Mouse (Mus musculus): Measurements from ENCODE around the gene Bbc3. TPM values are rescaled to one million over a fixed set of nuclear protein-coding genes. Genes with fewer than 3 reads are reported as not detected.
A peak's percentile ranks its signal among the peaks of the same experiment; 100 is the strongest.

Gene Bbc3
- polyA plus RNA-seq, 1 experiment from 2014 or later, result 22.8 TPM

DNA sequence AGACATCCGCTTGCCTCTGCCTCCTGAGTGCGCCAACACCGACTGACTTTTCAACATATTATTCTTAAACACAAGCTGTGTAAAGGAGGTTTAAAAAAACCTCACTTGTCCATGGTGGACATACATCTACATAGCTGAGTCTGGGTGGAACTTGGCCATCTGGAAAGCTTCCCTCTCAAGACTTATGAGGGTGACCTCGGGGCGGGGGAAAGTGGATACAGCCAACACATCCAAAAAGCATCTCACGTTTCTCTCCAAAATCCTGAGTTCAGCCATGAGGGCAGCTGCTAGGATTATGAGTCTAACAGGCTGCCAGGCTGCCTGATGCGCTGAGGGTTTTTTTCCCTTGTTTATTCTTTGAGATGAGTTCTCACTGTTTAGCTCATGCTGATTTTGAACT lies 16.5 kb downstream of the Bbc3 start:
- WGBS, result 93% methylated on average over 7 of the region's 7 CpGs
- Histone ChIP-seq H3K27ac (replicated peaks) (no peak overlapping the region), H3K4me1 (replicated peaks) (peaks cover 4% of the 10 kb centered on the region), H3K4me2 (no peak overlapping the region), H3K36me3 (peaks cover 26% of the 10 kb centered on the region), H3K9ac (no peak overlapping the region), H3K27me3 (no peaks in the 10 kb centered on the region), H3K4me3 (no peak overlapping the region), H3K9me3 (no peaks in the 10 kb centered on the region)
- no peak for ATAC-seq (ENCODE audit: low read depth)

DNA sequence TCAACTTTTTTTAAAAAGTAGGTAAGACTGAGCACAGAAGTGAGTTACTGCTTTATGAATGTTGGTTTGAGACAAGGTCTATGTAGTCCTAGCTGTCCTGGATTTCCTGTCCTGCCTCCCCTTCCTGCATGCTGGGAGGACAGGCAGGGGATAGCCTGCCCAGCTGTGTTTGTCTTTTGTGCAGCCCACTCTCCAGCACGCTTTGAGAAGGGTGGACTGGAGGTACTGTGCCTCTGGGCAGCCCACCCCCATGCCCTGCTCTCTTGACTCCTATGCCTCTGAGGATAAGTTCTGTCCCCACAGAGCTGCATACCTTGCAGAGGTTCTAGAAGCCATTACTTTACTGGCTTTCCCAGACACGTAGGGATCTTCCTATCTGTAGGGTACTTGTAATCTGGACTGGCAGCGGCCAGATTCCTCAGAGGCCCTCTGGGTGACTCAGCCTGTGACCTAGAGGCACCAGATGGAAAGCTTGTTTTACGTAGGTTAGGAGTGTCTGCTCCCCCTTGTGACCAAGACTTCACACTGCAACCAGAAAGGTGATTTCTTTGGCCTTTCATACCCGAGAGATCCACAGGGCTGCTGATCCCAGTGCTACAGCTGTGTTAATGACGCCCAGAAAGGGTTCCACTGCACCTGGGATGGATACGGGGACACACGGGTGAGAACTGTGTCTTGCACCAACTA lies 17.9 kb downstream of the Bbc3 start:
- Histone ChIP-seq H3K4me1 (replicated peaks) (peaks cover 4% of the 10 kb centered on the region), H3K4me2 (no peak overlapping the region), H3K27me3 (no peaks in the 10 kb centered on the region), H3K9ac (no peak overlapping the region), H3K9me3 (no peaks in the 10 kb centered on the region), H3K36me3 (peaks cover 40% of the 10 kb centered on the region), H3K27ac (replicated peaks) (no peak overlapping the region), H3K4me3 (no peak overlapping the region)
- ATAC-seq (ENCODE audit: low read depth), result peak; percentile 55; the same call in 1 of the 2 replicates
- WGBS, result 31% methylated on average over 8 of the region's 8 CpGs

DNA sequence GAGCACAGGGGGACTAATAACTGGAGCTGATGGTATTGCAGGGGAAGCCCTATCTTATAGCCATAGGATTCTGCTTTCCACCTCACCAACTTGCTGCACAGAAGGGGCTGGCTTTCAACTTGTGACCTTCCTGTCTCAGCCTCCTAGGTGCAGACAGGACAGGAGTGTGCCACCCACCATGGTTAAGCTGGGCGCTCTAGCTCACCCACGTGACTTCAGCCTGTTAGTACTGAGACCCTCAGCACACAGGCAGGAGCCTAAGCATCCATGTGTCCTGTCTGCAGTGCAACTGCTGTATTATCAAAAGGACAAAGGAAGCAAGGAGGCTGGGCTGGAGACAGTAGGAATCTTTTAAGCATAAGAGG lies 18.4 kb downstream of the Bbc3 start:
- H3K27me3 ChIP-seq, result no peaks in the 10 kb centered on the region
- 92% methylated on average over 2 of the region's 2 CpGs for WGBS
- H3K4me2 ChIP-seq, result no peak overlapping the region
- H3K9ac ChIP-seq, result no peak overlapping the region
- H3K27ac ChIP-seq (replicated peaks), result no peak overlapping the region
- H3K36me3 ChIP-seq, result peaks cover 43% of the 10 kb centered on the region
- ATAC-seq (ENCODE audit: low read depth), result peak; percentile 26; the same call in 1 of the 2 replicates
- H3K4me3 ChIP-seq, result no peak overlapping the region
- peaks cover 4% of the 10 kb centered on the region for H3K4me1 ChIP-seq (replicated peaks)
- no peaks in the 10 kb centered on the region for H3K9me3 ChIP-seq

DNA sequence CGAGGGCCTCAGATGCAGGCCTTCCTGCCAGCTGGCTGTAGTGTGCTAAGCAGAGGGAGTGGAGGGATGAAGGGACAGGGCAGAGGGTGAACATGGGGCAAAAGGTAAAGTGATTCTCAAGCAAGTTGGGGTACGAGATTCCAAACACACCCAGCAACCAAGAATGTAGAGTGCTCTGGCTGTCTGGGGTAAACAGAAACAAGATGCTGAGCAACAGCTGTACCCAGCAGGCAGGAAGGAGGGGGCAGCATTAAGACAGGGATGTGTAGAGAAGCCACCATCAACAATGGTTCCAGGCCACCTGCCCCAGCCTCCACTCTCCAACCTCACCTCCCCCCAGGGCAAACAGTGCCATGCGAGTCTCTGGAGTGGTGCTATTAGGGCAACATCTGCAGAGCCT lies 21.0 kb downstream of the Bbc3 start:
- Histone ChIP-seq H3K27ac (replicated peaks) (no peak overlapping the region), H3K4me3 (no peak overlapping the region), H3K9me3 (no peaks in the 10 kb centered on the region), H3K4me2 (no peak overlapping the region), H3K9ac (no peak overlapping the region), H3K36me3 (peaks cover 65% of the 10 kb centered on the region), H3K27me3 (no peaks in the 10 kb centered on the region), H3K4me1 (replicated peaks) (peaks cover 4% of the 10 kb centered on the region)
- ATAC-seq (ENCODE audit: low read depth), result no peak
- 87% methylated on average over 3 of the region's 3 CpGs for WGBS

DNA sequence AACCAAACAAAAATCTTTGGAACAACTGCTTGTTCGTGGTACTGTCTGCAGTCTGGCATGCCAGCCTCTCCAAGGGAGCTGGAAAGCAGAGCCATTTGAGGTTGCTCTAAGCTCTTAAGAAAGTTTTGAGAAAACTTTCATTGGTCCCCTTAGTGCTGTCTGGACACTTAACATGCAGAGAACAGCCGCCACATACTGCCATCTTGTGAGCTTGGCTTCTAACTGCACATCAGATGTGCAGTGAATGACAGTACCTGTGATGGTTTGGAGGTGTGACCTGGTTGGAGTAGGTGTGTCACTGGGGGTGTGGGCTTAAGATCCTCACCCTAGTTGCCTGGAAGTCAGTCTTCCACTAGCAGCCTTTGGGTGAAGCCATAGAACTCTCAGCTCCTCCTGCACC lies 29.5 kb downstream of the Bbc3 start:
- no peaks in the 10 kb centered on the region for H3K27me3 ChIP-seq
- no peak for ATAC-seq (ENCODE audit: low read depth)
- WGBS, result 93% methylated on average over 2 of the region's 2 CpGs
- H3K9me3 ChIP-seq, result no peaks in the 10 kb centered on the region
- H3K9ac ChIP-seq, result no peak overlapping the region
- peaks cover 58% of the 10 kb centered on the region for H3K36me3 ChIP-seq
- H3K4me3 ChIP-seq, result no peak overlapping the region
- no peaks in the 10 kb centered on the region for H3K4me1 ChIP-seq (replicated peaks)
- no peak overlapping the region for H3K4me2 ChIP-seq
- H3K27ac ChIP-seq (replicated peaks), result no peak overlapping the region

DNA sequence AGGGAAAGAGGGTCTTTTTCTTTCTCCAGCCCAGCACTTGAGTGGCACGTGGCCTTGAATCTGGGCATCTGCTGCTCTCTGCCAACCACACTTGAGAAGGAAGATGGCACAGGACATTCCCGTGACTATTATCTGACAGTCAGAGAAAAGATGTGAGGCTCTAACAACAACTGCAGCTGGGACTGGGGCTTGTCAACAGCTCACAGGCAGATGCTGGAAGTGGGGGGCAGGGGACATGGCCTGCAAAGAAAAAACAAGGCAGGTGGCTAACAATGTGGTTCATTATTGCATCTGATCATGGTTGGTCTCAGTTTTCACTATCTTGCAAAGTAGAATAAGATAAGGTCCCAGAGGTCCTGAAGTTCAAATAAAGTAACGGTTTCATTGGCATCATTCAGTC lies 36.4 kb downstream of the Bbc3 start:
- H3K4me2 ChIP-seq, result no peak overlapping the region
- H3K27ac ChIP-seq (replicated peaks), result no peak overlapping the region
- no peaks in the 10 kb centered on the region for H3K9me3 ChIP-seq
- H3K27me3 ChIP-seq, result no peaks in the 10 kb centered on the region
- peaks cover 25% of the 10 kb centered on the region for H3K36me3 ChIP-seq
- ATAC-seq (ENCODE audit: low read depth), result no peak
- peaks cover 5% of the 10 kb centered on the region for H3K4me1 ChIP-seq (replicated peaks)
- H3K4me3 ChIP-seq, result no peak overlapping the region
- 82% methylated on average over 3 of the region's 3 CpGs for WGBS
- H3K9ac ChIP-seq, result no peak overlapping the region

DNA sequence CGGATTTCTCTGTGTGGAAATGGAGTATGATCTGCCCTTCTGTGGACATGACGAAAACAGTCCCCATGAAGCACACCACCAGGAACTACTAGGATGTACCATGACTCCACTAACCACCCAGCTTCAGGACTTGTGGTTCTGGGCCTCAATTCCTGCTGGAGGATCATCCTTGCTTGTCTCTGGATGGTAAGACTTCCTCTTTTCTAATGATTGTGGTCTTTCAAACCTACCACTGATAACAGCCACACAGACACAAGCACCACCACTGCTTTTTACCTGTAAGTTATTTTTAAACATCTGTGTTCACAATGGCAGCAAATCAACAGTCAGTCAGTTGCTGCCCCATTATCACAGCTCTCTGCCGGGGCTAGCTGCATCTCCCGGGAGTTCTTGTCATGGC lies 37.1 kb downstream of the Bbc3 start:
- H3K36me3 ChIP-seq, result peaks cover 31% of the 10 kb centered on the region
- H3K4me1 ChIP-seq (replicated peaks), result peaks cover 5% of the 10 kb centered on the region
- no peaks in the 10 kb centered on the region for H3K9me3 ChIP-seq
- H3K27ac ChIP-seq (replicated peaks), result no peak overlapping the region
- no peaks in the 10 kb centered on the region for H3K27me3 ChIP-seq
- no peak overlapping the region for H3K9ac ChIP-seq
- WGBS, result 67% methylated on average over 4 of the region's 4 CpGs
- no peak overlapping the region for H3K4me3 ChIP-seq
- no peak for ATAC-seq (ENCODE audit: low read depth)
- H3K4me2 ChIP-seq, result no peak overlapping the region

DNA sequence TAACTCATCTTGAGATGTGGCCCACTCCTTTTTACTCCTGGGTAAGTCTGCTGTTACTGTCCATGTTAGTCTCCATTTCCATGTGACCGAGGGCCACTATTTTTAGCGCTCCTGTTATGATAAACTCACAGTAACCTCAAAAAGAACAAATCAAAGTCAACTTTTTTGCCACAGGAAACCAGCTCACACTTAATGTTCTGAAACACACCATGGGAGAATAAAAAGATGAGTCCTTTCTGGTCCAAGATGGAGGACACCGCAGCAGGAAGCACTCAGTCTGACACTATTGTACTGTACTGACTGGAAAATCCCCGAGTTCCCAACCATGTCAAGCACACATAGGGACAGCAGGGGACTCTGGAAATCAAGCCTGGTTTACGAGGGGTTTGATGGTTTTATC lies 41.8 kb downstream of the Bbc3 start:
- no peaks in the 10 kb centered on the region for H3K9me3 ChIP-seq
- H3K4me2 ChIP-seq, result no peak overlapping the region
- no peak overlapping the region for H3K27ac ChIP-seq (replicated peaks)
- H3K4me3 ChIP-seq, result no peak overlapping the region
- H3K36me3 ChIP-seq, result peaks cover 44% of the 10 kb centered on the region
- H3K27me3 ChIP-seq, result no peaks in the 10 kb centered on the region
- 73% methylated on average over 5 of the region's 5 CpGs for WGBS
- no peak overlapping the region for H3K9ac ChIP-seq
- H3K4me1 ChIP-seq (replicated peaks), result peaks cover 5% of the 10 kb centered on the region
- no peak for ATAC-seq (ENCODE audit: low read depth)

DNA sequence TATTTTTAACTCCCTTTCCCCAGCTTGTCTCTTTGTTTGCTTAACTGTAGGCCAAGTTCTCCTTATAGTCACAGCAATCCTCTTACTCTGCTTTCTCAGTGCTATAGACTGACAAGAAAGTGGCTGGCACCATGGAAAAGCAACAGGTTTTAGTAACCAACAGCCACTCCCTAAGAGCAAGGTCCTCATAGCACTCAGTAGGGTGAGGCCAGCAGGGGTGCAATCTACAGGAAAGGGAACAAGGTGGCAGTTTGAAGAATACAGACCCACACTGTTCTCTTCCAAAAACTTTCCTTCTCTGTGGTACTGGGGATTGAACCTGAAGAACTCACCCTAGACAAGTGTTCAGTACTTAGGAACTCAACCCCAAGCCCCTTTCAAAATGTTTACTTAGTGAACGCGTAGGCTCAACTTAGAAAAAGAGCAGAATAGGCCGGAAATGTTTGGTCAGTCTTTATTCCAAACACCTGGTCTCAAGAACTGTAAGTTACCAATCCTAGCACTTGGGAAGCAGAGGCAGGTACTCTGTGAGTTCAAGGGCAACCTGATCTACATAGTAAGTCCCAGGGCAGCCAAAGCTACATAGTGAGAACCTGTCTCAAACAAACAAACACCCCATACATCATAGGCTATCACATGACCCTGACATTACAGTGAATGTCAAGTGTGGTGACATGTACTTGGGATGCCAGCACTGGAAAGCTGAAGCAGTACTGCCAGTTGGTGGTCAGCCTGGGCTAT lies 47.8 kb downstream of the Bbc3 start:
- H3K4me2 ChIP-seq, result no peak overlapping the region
- no peak overlapping the region for H3K4me3 ChIP-seq
- H3K9me3 ChIP-seq, result no peaks in the 10 kb centered on the region
- no peaks in the 10 kb centered on the region for H3K27me3 ChIP-seq
- H3K4me1 ChIP-seq (replicated peaks), result no peaks in the 10 kb centered on the region
- no peak for ATAC-seq (ENCODE audit: low read depth)
- no peak overlapping the region for H3K27ac ChIP-seq (replicated peaks)
- WGBS, result 98% methylated on average over 3 of the region's 3 CpGs
- H3K9ac ChIP-seq, result no peak overlapping the region
- peaks cover 65% of the 10 kb centered on the region for H3K36me3 ChIP-seq

DNA sequence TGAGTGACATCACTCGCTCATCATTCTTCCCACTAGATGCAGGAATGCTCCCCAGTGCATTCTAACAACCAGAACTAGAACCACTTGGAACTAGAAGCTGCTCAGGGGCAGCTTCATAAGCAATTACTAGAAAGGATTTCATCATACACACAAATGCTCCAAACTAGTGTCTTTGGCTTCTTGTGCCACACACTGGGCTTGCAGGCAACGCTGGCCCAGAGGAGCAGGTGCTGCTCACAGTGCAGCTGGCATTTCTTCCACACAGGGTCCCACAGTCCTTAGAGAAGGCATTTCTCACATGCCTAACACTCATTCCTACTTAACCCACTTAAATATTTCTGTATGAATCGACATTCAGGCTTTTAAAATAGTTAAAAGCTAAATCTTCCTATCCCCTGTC lies 49.4 kb downstream of the Bbc3 start:
- no peaks in the 10 kb centered on the region for H3K27me3 ChIP-seq
- ATAC-seq (ENCODE audit: low read depth), result no peak
- H3K4me1 ChIP-seq (replicated peaks), result 0 out of 2 replicates have a peak, but pooled peaks cover 12% of the 10 kb centered on the region
- H3K27ac ChIP-seq (replicated peaks), result no peak overlapping the region
- H3K9ac ChIP-seq, result no peak overlapping the region
- no peak overlapping the region for H3K4me3 ChIP-seq
- no peaks in the 10 kb centered on the region for H3K9me3 ChIP-seq
- WGBS, result 92% methylated on average over 3 of the region's 3 CpGs
- H3K4me2 ChIP-seq, result no peak overlapping the region
- H3K36me3 ChIP-seq, result peaks cover 60% of the 10 kb centered on the region

DNA sequence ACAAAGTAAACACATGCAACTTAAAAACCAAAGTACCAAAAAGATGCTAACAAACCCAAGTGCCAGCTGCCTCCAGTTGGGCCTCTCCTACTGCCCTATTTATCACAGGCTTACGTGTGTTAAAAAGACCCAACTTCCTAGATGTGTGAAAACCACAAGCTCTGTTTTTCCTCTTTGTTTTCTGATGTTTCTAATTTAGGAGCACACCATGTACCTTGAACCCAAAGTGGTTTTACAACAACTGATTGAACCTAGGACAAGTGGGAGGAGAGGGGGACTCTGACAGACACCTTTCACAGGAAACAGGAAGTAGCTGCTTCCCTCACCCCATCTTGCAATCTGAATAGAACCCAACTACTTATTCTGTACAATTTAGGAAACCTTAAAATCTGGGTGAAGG lies 56.1 kb downstream of the Bbc3 start:
- 29% methylated on average over 1 of the region's 1 CpGs for WGBS
- peaks cover 53% of the 10 kb centered on the region for H3K4me1 ChIP-seq (replicated peaks)
- H3K9ac ChIP-seq, result no peak overlapping the region
- peaks cover 68% of the 10 kb centered on the region for H3K36me3 ChIP-seq
- H3K27me3 ChIP-seq, result no peaks in the 10 kb centered on the region
- H3K27ac ChIP-seq (replicated peaks), result peak overlapping the region; percentile 79
- no peak overlapping the region for H3K4me2 ChIP-seq
- no peak overlapping the region for H3K4me3 ChIP-seq
- no peak for ATAC-seq (ENCODE audit: low read depth)
- H3K9me3 ChIP-seq, result no peaks in the 10 kb centered on the region

DNA sequence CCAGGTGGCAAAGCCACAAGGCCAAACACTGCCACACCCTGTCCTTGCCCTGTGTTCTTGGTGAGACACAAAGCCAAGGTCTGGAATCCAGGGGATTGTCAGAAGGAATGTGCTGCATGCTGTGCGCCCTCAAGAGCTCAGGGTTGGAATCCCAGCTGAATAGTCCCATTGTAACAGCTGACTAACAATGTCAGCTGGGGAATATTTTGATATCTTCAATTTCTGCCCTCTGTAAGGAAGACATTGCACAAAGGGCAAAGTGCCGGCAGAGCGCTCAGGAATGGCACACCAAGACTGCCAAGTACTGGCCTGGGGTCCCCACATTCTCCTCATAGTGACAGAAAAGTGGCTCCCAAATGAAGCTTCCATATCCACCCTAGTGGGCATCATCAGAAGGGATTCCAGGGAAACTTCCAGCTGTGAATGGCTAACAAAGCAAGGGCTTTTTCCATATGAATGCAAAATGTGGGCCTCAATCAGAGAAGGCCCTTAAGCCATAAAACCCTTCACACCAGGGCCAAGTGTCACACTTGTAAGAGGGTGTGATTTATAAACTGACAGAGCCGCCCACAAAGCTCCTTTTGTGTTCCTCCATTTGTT lies 56.8 kb downstream of the Bbc3 start:
- H3K9ac ChIP-seq, result no peak overlapping the region
- peak overlapping the region; percentile 79 for H3K27ac ChIP-seq (replicated peaks)
- WGBS, result 6% methylated on average over 4 of the region's 4 CpGs
- peak; percentile 81 for ATAC-seq (ENCODE audit: low read depth)
- H3K27me3 ChIP-seq, result no peaks in the 10 kb centered on the region
- H3K4me2 ChIP-seq, result no peak overlapping the region
- H3K9me3 ChIP-seq, result no peaks in the 10 kb centered on the region
- H3K4me3 ChIP-seq, result no peak overlapping the region
- H3K36me3 ChIP-seq, result peaks cover 74% of the 10 kb centered on the region
- peaks cover 53% of the 10 kb centered on the region for H3K4me1 ChIP-seq (replicated peaks)
